21 mouse cellular contexts compared by ENCODE assay signal in the genomic region with DNA sequence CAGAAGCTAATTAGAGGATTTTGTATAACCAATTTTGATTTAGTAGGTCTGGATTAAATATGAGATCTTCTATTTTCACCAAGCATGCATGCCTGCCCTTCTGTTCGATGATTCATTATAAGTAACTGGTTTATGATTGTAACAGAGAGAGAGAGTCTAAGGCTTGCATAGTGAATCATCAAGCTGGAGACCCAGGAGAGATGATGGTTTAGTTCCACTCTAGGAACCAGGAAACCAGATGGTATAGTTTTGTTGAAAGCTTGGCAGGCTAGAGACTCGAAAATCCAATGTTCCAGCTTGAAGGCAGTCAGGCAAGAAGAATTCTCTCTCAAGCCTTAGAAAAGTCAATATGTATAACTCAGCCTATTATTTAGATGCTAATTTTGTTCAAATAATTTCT.
DNase-seq lines count a peak whose midpoint lies in the region; ATAC-seq and TF ChIP-seq lines count a peak whose summit lies in the region.
"Had no signal": no experiment of that assay in that cellular context is flagged by ENCODE, and none has a peak within 500 bp of the region (broad histone marks: within the 10 kb centered on the region; RNA-seq: fewer than 3 reads in every experiment).

No protein-coding gene starts in this region.

- H3K36me3 ChIP-seq in embryonic facial prominence, embryonic 14.5 days (ENCODE audit: control insufficient read depth, insufficient read depth, low read length) = no peaks in the 10 kb centered on the region
- no peaks in the 10 kb centered on the region for H3K36me3 ChIP-seq in embryonic facial prominence, embryonic 10.5 days (replicated peaks)
- no peaks in the 10 kb centered on the region for H3K36me3 ChIP-seq in midbrain, embryonic 10.5 days
- H3K36me3 ChIP-seq: embryonic facial prominence, embryonic 13.5 days; G1E; heart, embryonic 13.5 days; hindbrain, embryonic 15.5 days; limb, embryonic 10.5 days; midbrain, embryonic 15.5 days; neural tube, embryonic 15.5 days; stomach, embryonic 15.5 days had no signal

- POLR2A ChIA-PET in Patski (lab: Charles Lee) = interaction anchor here (0.5 kb wide), 1 partner anchor 62 kb away, joined by 3 read pairs; no protein-coding TSS in a partner anchor

- no peak overlapping the region for H3K9ac ChIP-seq in embryonic facial prominence, embryonic 14.5 days (ENCODE audit: low read depth, low read length)
- H3K9ac ChIP-seq: embryonic facial prominence, embryonic 13.5 days; heart, embryonic 13.5 days; hindbrain, embryonic 15.5 days; liver, postnatal 0 days; midbrain, embryonic 15.5 days; neural tube, embryonic 15.5 days; stomach, embryonic 15.5 days had no signal

- TF ChIP-seq CTCF in Patski (IDR thresholded peaks at IDR 0.05) = no peak

- no peak for ATAC-seq in embryonic facial prominence, embryonic 14.5 days (ENCODE audit: low read depth)
- peak; percentile 97 for ATAC-seq in Patski
- ATAC-seq: intestine, postnatal 0 days; liver, postnatal 0 days; midbrain, embryonic 15.5 days had no signal

- no peaks in the 10 kb centered on the region for H3K9me3 ChIP-seq in embryonic facial prominence, embryonic 14.5 days (ENCODE audit: control insufficient read depth, low read length)
- no peaks in the 10 kb centered on the region for H3K9me3 ChIP-seq in embryonic facial prominence, embryonic 10.5 days
- H3K9me3 ChIP-seq in midbrain, embryonic 10.5 days (replicated peaks) = no peaks in the 10 kb centered on the region
- H3K9me3 ChIP-seq: embryonic facial prominence, embryonic 13.5 days; G1E; heart, embryonic 13.5 days; hindbrain, embryonic 15.5 days; limb, embryonic 10.5 days; midbrain, embryonic 15.5 days; neural tube, embryonic 15.5 days; stomach, embryonic 15.5 days had no signal

- no peak overlapping the region for H3K4me2 ChIP-seq in embryonic facial prominence, embryonic 14.5 days (ENCODE audit: low read depth, low read length)
- H3K4me2 ChIP-seq: embryonic facial prominence, embryonic 13.5 days; heart, embryonic 13.5 days; hindbrain, embryonic 15.5 days; midbrain, embryonic 15.5 days; neural tube, embryonic 15.5 days; stomach, embryonic 15.5 days had no signal

- H3K4me3 ChIP-seq in embryonic facial prominence, embryonic 14.5 days (ENCODE audit: low read depth, low read length) = no peak overlapping the region
- H3K4me3 ChIP-seq in embryonic facial prominence, embryonic 10.5 days = no peak overlapping the region
- no peak overlapping the region for H3K4me3 ChIP-seq in midbrain, embryonic 10.5 days
- H3K4me3 ChIP-seq: embryonic facial prominence, embryonic 13.5 days; heart, embryonic 13.5 days; hindbrain, embryonic 15.5 days; limb, embryonic 10.5 days; midbrain, embryonic 15.5 days; neural tube, embryonic 15.5 days; stomach, embryonic 15.5 days had no signal

- no peak overlapping the region for H3K27ac ChIP-seq in embryonic facial prominence, embryonic 14.5 days (replicated peaks; ENCODE audit: low read depth, low read length)
- H3K27ac ChIP-seq in embryonic facial prominence, embryonic 10.5 days (replicated peaks) = no peak overlapping the region
- no peak overlapping the region for H3K27ac ChIP-seq in midbrain, embryonic 10.5 days (replicated peaks)
- H3K27ac ChIP-seq: embryonic facial prominence, embryonic 13.5 days; heart, embryonic 13.5 days; hindbrain, embryonic 15.5 days; limb, embryonic 10.5 days; midbrain, embryonic 15.5 days; neural tube, embryonic 15.5 days; stomach, embryonic 15.5 days had no signal

- no peaks in the 10 kb centered on the region for H3K4me1 ChIP-seq in embryonic facial prominence, embryonic 14.5 days (ENCODE audit: control insufficient read depth, insufficient read depth, low read length)
- H3K4me1 ChIP-seq in embryonic facial prominence, embryonic 10.5 days = peaks cover 8% of the 10 kb centered on the region; the same call in 1 of the 2 replicates
- no peaks in the 10 kb centered on the region for H3K4me1 ChIP-seq in midbrain, embryonic 10.5 days
- H3K4me1 ChIP-seq: heart, embryonic 13.5 days; hindbrain, embryonic 15.5 days; limb, embryonic 10.5 days; midbrain, embryonic 15.5 days; neural tube, embryonic 15.5 days; stomach, embryonic 15.5 days had no signal

- in situ Hi-C loops in Patski (cut with MboI; ENCODE audit: low pct_unique_long_range_greater_than_20kb) = loop anchor here (10.0 kb wide), 1 partner anchor 335 kb away; no protein-coding TSS in a partner anchor

- WGBS in embryonic facial prominence, embryonic 14.5 days = 66% methylated on average over 2 of the region's 2 CpGs
- WGBS in embryonic facial prominence, embryonic 10.5 days = 89% methylated on average over 2 of the region's 2 CpGs
- WGBS in midbrain, embryonic 10.5 days = 79% methylated on average over 2 of the region's 2 CpGs

- DNase-seq in embryonic facial prominence, embryonic 14.5 days (ENCODE audit: low spot score) = peak; percentile 29
- no peak for DNase-seq in embryonic facial prominence, embryonic 10.5 days (ENCODE audit: low spot score)
- DNase-seq in layer of hippocampus, adult 18-20 months (ENCODE audit: low spot score in 2 of 2) = peak; percentile 59 to 68
- no peak for DNase-seq in layer of hippocampus, postnatal 25 days (ENCODE audit: extremely low spot score in 1 of 2, low spot score in 1 of 2)
- peak; percentile 66 for DNase-seq in Patski (ENCODE audit: low read depth, low spot score)
- peak; percentile 74 for DNase-seq in layer of hippocampus, adult 9-11 months
- no peak for DNase-seq in midbrain, embryonic 10.5 days (ENCODE audit: low spot score)
- DNase-seq: cerebellum, adult 9-11 months; kidney, postnatal 10 days; liver, postnatal 0 days; lung, postnatal 10 days; right cerebral cortex, postnatal 25 days had no signal

- CTCF ChIA-PET in Patski (lab: Charles Lee) = interaction anchor here (0.9 to 1.0 kb wide), 2 partner anchors 52 to 572 kb away, joined by 3 to 4 read pairs; no protein-coding TSS in a partner anchor

- H3K27me3 ChIP-seq in embryonic facial prominence, embryonic 14.5 days (replicated peaks; ENCODE audit: control insufficient read depth, insufficient read depth, low read length) = no peaks in the 10 kb centered on the region
- H3K27me3 ChIP-seq in embryonic facial prominence, embryonic 10.5 days (replicated peaks; ENCODE audit: low read depth, poor library complexity, severe bottlenecking) = no peaks in the 10 kb centered on the region
- no peaks in the 10 kb centered on the region for H3K27me3 ChIP-seq in Patski
- H3K27me3 ChIP-seq in midbrain, embryonic 10.5 days (ENCODE audit: low read depth, poor library complexity, severe bottlenecking) = no peaks in the 10 kb centered on the region
- H3K27me3 ChIP-seq: embryonic facial prominence, embryonic 13.5 days; heart, embryonic 13.5 days; hindbrain, embryonic 15.5 days; midbrain, embryonic 15.5 days; neural tube, embryonic 15.5 days; stomach, embryonic 15.5 days had no signal

Comparison
In these comparisons a context has a peak if more than half of its experiments do, and no peak if none do; other contexts are left out.
1. DNase-seq: peak in embryonic facial prominence, embryonic 14.5 days (single experiment), layer of hippocampus, adult 18-20 months (2 of 2), Patski (single experiment) and layer of hippocampus, adult 9-11 months (single experiment); none in embryonic facial prominence, embryonic 10.5 days (single experiment), layer of hippocampus, postnatal 25 days (0 of 2) and midbrain, embryonic 10.5 days (single experiment).